Mouse (Mus musculus) heart, embryonic 10.5 days (tissue): ENCODE measurements around the gene 2010003K11Rik. TPM values are rescaled to one million over a fixed set of nuclear protein-coding genes. Genes with fewer than 3 reads are reported as not detected.

ENCODE experiments used
- DNase-seq: peaks from one replicate; pipeline ENCODE4 v3.0.0-alpha.2; 2017; ENCODE audit warnings: low spot score
- H3K27ac ChIP-seq: fragments of 300-500 bp; sonication (generic); 2 replicates; pipeline ENCODE4 v1.5.1; 2016; ENCODE audit warnings: mild to moderate bottlenecking
- H3K27me3 ChIP-seq: fragments of 300-500 bp; sonication (generic); 2 replicates; pipeline ENCODE4 v1.6.1; 2016; ENCODE audit warnings: mild to moderate bottlenecking; ENCODE audit not compliant: poor library complexity, insufficient read depth, severe bottlenecking
- H3K36me3 ChIP-seq: fragments of 300-500 bp; sonication (generic); 2 replicates; pipeline ENCODE4 v1.6.1; 2016; ENCODE audit warnings: mild to moderate bottlenecking, moderate library complexity
- H3K4me1 ChIP-seq: fragments of 300-500 bp; sonication (generic); 2 replicates; pipeline ENCODE4 v1.6.1; 2016; ENCODE audit warnings: mild to moderate bottlenecking
- H3K4me3 ChIP-seq: fragments of 300-500 bp; sonication (generic); 2 replicates; pipeline ENCODE4 v1.5.1; 2016; ENCODE audit warnings: mild to moderate bottlenecking, moderate library complexity
- H3K9me3 ChIP-seq: fragments of 300-500 bp; sonication (generic); 2 replicates; pipeline ENCODE4 v1.6.1; 2016; ENCODE audit warnings: mild to moderate bottlenecking, moderate library complexity
- WGBS: fragments of 180-500 bp; shearing (Covaris S2); methylation state at CpG from one replicate; pipeline ENCODE4 v1.1.7; 2016; 5-methylcytosine and 5-hydroxymethylcytosine counted together
- polyA plus RNA-seq: library from polyadenylated mRNA; unstranded; fragments of >200 nt; fragmentation: Nextera tagmentation; extraction: Ambion mirVana; gene quantifications from 2 replicates; pipeline ENCODE4 v1.2.1, GENCODE M21; 2016

2010003K11Rik gene
- polyA plus RNA-seq, 1 experiment from 2014 or later: not detected

DNA sequence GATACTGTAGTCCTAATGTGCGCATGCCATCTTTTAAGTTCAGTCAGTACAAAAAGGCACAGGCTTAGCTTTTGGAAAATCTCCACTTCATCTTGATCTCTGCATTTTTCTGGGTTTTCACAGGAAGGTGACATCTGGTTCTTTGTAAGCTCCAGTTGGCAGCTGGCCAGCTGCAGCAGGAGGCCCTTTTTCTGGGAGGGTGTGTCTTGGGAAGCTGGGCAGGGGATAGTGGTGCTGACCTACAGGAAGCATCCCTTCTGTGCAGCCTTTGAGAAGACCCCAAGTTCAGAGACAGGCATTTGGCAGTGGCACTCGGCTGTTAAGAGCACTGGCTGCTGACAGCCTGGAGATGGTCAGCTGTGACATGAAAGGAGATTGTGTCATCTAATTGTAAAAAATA is 17.4 kb upstream of the 2010003K11Rik start:
- Histone ChIP-seq H3K27me3 (no peaks in the 10 kb centered on the region), H3K4me3 (no peak overlapping the region), H3K4me1 (peaks cover 24% of the 10 kb centered on the region), H3K27ac (no peak overlapping the region), H3K9me3 (no peaks in the 10 kb centered on the region), H3K36me3 (no peaks in the 10 kb centered on the region)
- DNase-seq: no peak
- 47% methylated on average over 2 of the region's 2 CpGs for WGBS

DNA sequence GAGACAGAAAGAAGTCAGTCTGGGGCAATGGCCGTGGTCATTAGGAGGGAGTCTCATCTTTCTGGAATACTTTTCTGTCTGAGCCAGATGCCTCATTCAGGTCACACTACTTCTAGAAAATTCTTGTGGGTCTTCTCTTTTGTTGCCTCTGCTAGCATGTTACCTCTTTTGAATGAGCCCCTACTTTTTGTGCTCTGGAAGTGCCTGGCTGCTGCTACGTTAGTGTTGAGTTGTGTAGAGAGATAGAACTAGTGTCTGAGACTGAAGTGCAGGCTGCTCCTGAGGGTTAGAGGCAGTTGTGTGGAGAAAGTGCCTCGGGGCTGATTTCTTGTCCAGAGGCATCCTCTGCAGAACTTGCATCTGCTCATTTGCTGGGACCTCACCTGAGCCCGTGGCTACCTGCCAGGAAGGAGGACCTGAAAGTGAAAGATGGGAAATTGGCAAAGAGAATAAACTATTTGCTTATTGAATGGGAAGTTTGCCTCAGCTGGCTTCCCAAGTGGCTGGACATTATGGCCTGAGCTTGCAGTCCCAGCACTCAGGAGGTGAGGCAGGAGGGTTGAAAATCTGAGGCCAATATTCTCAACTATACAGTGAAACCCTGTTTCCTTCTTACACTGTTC is 15.0 kb upstream of the 2010003K11Rik start:
- no peak for DNase-seq
- no peaks in the 10 kb centered on the region for H3K36me3 ChIP-seq
- WGBS: 71% methylated on average over 4 of the region's 4 CpGs
- H3K27ac ChIP-seq: no peak overlapping the region
- H3K4me3 ChIP-seq: no peak overlapping the region
- H3K4me1 ChIP-seq: peaks cover 33% of the 10 kb centered on the region
- no peaks in the 10 kb centered on the region for H3K9me3 ChIP-seq
- no peaks in the 10 kb centered on the region for H3K27me3 ChIP-seq

DNA sequence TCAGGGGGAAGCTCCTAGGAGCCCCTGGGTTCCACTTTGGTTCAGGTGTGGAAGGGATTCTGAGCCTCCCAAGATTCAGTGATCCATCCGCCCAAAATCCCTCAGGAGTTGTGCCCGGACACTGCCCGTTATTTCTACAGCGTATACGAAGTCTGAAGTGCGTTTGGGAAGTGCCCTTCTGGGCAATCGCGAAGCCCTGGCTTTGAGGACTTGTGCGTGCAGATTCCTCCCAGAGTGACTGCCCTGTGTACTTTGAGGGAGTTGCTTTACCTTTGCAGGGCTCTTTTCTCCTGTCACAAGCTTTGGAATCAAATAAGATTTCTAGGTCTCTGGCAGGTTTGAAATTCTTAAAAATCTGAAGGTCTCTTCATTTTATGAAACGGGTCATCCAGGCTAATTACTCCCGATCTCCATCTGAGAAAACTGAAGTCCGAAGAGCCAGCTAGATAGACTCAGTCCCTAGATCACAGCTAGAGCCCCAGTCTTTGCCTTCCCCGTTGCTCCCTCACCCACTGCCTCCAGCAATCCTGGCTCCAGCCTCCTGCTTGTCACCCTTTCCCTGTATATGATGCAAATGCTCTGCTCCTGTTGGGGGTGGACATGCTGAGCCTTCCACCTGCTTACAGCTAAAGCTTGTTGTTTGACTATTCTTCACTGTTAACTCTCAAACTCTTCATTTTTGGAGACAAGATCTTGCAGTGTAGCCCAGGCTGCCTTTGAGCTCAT is 12.9 kb upstream of the 2010003K11Rik start:
- 8% methylated on average over 13 of the region's 13 CpGs for WGBS
- H3K27ac ChIP-seq: no peak overlapping the region; the same call in 1 of the 2 replicates
- no peak for DNase-seq

GRCm38 (mm10) chr19:4509986-4510963 is 11.9 kb upstream of the 2010003K11Rik start, which contains the start of gene Pcx:
Gene Pcx (plus strand): TSS chr19:4510472.
- peak within 1 kb of the TSS; percentile 86 for H3K27ac ChIP-seq

More for the DNA sequence above, 12.9 kb upstream of the 2010003K11Rik start:
- peaks cover 32% of the 10 kb centered on the region for H3K4me1 ChIP-seq
- no peaks in the 10 kb centered on the region for H3K9me3 ChIP-seq
- no peaks in the 10 kb centered on the region for H3K27me3 ChIP-seq
- H3K4me3 ChIP-seq: peak overlapping the region; percentile 79
- no peaks in the 10 kb centered on the region for H3K36me3 ChIP-seq

DNA sequence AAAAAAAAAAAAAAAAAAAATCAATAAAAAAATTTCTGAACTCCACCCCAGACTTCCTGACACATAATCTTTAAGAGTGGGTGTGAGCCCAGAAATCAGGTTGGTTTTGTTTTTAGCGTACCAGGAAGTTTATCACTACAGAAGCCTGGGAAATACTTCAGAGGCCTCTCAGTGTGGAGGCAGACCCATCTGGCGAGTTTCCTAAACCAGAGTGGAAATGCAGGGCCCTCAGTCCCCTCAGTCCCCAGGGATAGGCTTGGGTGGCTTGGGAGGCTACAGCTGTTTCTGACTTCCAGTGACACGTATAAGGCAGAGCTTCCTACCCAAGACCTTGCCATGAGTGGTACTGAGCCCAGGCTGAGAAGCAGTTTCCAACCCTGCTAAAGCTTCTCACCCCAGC is 9.4 kb upstream of the 2010003K11Rik start:
- H3K4me3 ChIP-seq: no peak overlapping the region
- H3K27ac ChIP-seq: no peak overlapping the region

More at GRCm38 (mm10) chr19:4509986-4510963, 11.9 kb upstream of the 2010003K11Rik start, which contains the start of gene Pcx:
- under 1% methylated on average over 82 of the region's 82 CpGs for WGBS
- no peaks in the 10 kb centered on the region for H3K9me3 ChIP-seq
- H3K27me3 ChIP-seq: no peaks in the 10 kb centered on the region
- peak; percentile 100 for DNase-seq
- peaks cover 22% of the 10 kb centered on the region for H3K4me1 ChIP-seq
- H3K36me3 ChIP-seq: no peaks in the 10 kb centered on the region
- peak within 1 kb of the TSS; percentile 79 for H3K4me3 ChIP-seq

DNA sequence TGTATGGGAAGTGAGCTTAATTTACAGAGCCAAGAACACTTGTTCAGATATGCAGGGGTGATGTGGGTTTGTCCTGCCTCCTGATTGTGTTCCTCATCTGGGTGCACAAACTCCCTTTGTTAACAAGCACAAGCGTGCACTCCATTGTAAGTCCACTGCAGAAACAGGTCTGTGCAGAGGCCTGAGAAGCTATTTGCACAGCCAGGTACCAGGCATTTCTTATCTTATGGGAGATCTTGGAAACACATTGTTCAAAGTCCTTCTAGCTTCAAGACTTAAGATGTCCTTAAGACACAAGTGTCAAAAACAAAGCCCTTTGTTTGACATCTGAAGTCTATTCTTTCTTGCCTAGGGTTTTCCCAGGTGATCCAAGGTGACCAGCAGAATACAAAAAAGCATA is 6.4 kb upstream of the 2010003K11Rik start:
- WGBS: 95% methylated on average over 1 of the region's 1 CpGs
- Histone ChIP-seq H3K4me1 (peaks cover 21% of the 10 kb centered on the region), H3K9me3 (no peaks in the 10 kb centered on the region), H3K27me3 (no peaks in the 10 kb centered on the region), H3K27ac (no peak overlapping the region), H3K36me3 (no peaks in the 10 kb centered on the region), H3K4me3 (no peak overlapping the region)
- no peak for DNase-seq

More for the DNA sequence above, 9.4 kb upstream of the 2010003K11Rik start:
- Histone ChIP-seq H3K9me3 (no peaks in the 10 kb centered on the region), H3K36me3 (no peaks in the 10 kb centered on the region), H3K4me1 (peaks cover 27% of the 10 kb centered on the region), H3K27me3 (no peaks in the 10 kb centered on the region)
- 61% methylated on average over 3 of the region's 3 CpGs for WGBS
- DNase-seq: no peak

DNA sequence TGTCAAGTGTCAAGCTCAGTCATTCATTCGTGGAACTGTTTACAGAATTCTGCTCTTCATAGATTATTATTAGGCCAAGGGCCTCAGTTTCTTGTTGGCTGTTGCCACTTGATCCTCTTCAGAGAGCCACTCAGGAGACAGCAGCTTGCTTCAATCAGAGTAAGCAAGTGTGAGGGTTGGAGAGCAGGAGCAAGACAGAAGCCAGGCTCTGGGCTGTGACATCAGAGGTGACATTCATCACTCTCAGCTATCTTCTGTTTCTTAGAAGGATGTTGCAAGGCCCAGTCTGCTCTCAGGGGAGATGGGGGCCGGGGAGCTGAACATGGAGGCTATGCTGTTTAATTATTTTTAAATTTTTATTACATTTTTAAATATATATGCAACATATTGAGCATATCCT is 4.3 kb upstream of the 2010003K11Rik start:
- WGBS: 49% methylated on average over 2 of the region's 2 CpGs
- H3K27me3 ChIP-seq: no peaks in the 10 kb centered on the region
- 0 out of 2 replicates have a peak overlapping the region, but pooled peaks have one; percentile 42 for H3K27ac ChIP-seq
- H3K36me3 ChIP-seq: no peaks in the 10 kb centered on the region
- H3K4me1 ChIP-seq: peaks cover 25% of the 10 kb centered on the region
- no peak for DNase-seq
- no peak overlapping the region for H3K4me3 ChIP-seq
- H3K9me3 ChIP-seq: no peaks in the 10 kb centered on the region

DNA sequence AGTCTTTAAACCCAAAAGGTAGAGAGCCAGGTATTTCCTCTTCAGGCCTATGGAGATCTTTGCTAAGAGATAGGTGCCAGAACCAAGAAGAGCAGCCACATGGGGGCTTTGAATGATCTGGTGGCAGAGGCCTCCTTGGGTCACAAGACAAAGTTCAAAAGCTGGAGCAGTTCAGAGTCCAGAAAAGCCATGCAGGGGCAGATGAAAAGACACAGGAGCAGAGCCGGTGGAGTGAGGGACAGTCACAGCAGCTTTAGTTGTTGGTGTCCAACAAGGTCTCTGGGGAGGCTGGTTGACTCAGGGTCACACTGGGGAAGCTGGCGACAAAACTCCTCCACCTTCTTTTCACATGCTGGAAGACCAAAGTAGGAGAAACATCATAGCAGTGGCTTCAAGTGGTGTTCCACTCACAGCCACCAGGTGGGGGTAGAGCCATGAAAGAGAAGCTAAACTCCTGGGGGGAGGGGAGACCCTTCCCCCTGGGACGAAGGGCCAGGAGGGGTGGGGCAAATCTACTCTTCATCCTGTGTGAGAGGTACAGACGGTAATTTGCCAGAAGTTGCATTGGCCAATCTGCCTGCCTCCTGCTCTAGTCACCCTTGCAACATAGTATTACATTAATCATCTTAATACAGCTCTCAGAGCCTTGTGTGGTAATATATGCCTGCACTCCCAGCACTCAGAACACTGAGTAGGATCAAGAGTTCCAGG is 965 bp downstream of the 2010003K11Rik start:
- 7% methylated on average over 4 of the region's 4 CpGs for WGBS
- Histone ChIP-seq H3K36me3 (no peaks in the 10 kb centered on the region), H3K27ac (peak overlapping the region; percentile 22; the same call in 1 of the 2 replicates), H3K27me3 (no peaks in the 10 kb centered on the region), H3K9me3 (no peaks in the 10 kb centered on the region), H3K4me3 (no peak overlapping the region), H3K4me1 (peaks cover 18% of the 10 kb centered on the region)
- DNase-seq: peak; percentile 84

GRCm38 (mm10) chr19:4496535-4497262 is 1.7 kb downstream of the 2010003K11Rik start:
- H3K9me3 ChIP-seq: no peaks in the 10 kb centered on the region
- no peak overlapping the region for H3K27ac ChIP-seq
- WGBS: 82% methylated on average over 3 of the region's 3 CpGs
- no peaks in the 10 kb centered on the region for H3K27me3 ChIP-seq
- no peak overlapping the region for H3K4me3 ChIP-seq
- no peaks in the 10 kb centered on the region for H3K36me3 ChIP-seq
- H3K4me1 ChIP-seq: peaks cover 16% of the 10 kb centered on the region
- no peak for DNase-seq

GRCm38 (mm10) chr19:4495814-4496213 is 2.6 kb downstream of the 2010003K11Rik start:
- Histone ChIP-seq H3K9me3 (no peaks in the 10 kb centered on the region), H3K27me3 (no peaks in the 10 kb centered on the region), H3K4me1 (peaks cover 19% of the 10 kb centered on the region), H3K4me3 (no peak overlapping the region), H3K36me3 (no peaks in the 10 kb centered on the region), H3K27ac (no peak overlapping the region)
- 76% methylated on average over 5 of the region's 5 CpGs for WGBS
- DNase-seq: no peak

DNA sequence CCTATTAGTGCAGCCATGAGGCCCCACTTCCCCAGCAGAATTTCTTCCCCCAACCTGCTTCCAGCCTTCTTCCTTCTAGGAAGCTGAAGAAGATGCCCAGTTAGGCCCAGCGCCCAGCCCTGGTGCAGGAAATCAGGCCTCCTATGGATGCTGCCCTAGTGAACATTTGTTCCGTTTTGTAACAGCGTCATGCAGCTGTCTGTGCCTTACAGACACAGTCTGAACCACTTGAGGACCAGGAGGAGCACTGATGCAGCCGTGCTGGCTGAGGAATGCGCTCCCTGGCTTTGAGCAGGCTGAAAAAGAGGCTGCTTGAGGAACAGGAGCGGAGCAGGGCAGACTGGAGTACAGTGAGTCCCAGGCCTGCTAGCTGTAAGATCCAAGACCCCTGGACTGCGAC is 3.7 kb downstream of the 2010003K11Rik start:
- no peak for DNase-seq
- Histone ChIP-seq H3K27me3 (no peaks in the 10 kb centered on the region), H3K9me3 (no peaks in the 10 kb centered on the region), H3K4me1 (peaks cover 19% of the 10 kb centered on the region), H3K27ac (no peak overlapping the region), H3K4me3 (no peak overlapping the region), H3K36me3 (no peaks in the 10 kb centered on the region)
- WGBS: 68% methylated on average over 7 of the region's 7 CpGs
